Mouse (Mus musculus) thymus, adult 2 months (tissue): Measurements from ENCODE around the gene Ksr2. TPM values are rescaled to one million over a fixed set of nuclear protein-coding genes. Genes with fewer than 3 reads are reported as not detected.

Source experiments
- DNase-seq: peaks from one replicate; pipeline ENCODE4 v3.0.0; 2021
- H3K27ac ChIP-seq: fragments of 200-500 bp; 2 replicates; pipeline ENCODE4 v1.5.1; 2012; ENCODE audit warnings: low read length, control low read depth; ENCODE audit not compliant: control insufficient read depth, insufficient read depth
- H3K27me3 ChIP-seq: fragments of 200-500 bp; 2 replicates; pipeline ENCODE4 v1.6.1; 2012; ENCODE audit warnings: mild to moderate bottlenecking, low read length, moderate library complexity, mixed read lengths; ENCODE audit not compliant: control insufficient read depth, insufficient read depth
- H3K36me3 ChIP-seq: fragments of 200-500 bp; 2 replicates; pipeline ENCODE4 v1.6.1; 2012; ENCODE audit warnings: mild to moderate bottlenecking, low read length, moderate library complexity; ENCODE audit not compliant: control insufficient read depth, insufficient read depth
- H3K4me1 ChIP-seq: fragments of 200-500 bp; replicated peaks from 2 replicates; pipeline ENCODE4 v1.6.1; 2012; ENCODE audit warnings: low read length; ENCODE audit not compliant: control insufficient read depth, insufficient read depth
- H3K4me3 ChIP-seq: fragments of 200-500 bp; 2 replicates; pipeline ENCODE4 v1.5.1; 2012; ENCODE audit warnings: mild to moderate bottlenecking, low read length, control low read depth, moderate library complexity; ENCODE audit not compliant: control insufficient read depth, insufficient read depth
- CTCF ChIP-seq: fragments of 200-500 bp; IDR thresholded peaks from 2 replicates; pipeline ENCODE4 v1.5.1; 2012; ENCODE audit warnings: mild to moderate bottlenecking, control low read depth, low read length, moderate library complexity, borderline replicate concordance; ENCODE audit not compliant: control insufficient read depth, poor library complexity, insufficient read depth; ENCODE audit errors: extremely low read depth
- POLR2A ChIP-seq: fragments of 200-500 bp; IDR thresholded peaks from 2 replicates; pipeline ENCODE4 v1.6.1; 2012; ENCODE audit warnings: mild to moderate bottlenecking, low read length, control low read depth, moderate library complexity; ENCODE audit not compliant: control insufficient read depth, poor library complexity, insufficient read depth; ENCODE audit errors: extremely low read depth
- WGBS: fragments of 180-500 bp; shearing (Covaris S2); methylation state at CpG from one replicate; pipeline ENCODE4 v1.1.7; 2018; 5-methylcytosine and 5-hydroxymethylcytosine counted together
- polyA plus RNA-seq: library from polyadenylated mRNA; depleted of rRNA; stranded (reverse); fragments of >200 nt; gene quantifications from 2 replicates; pipeline ENCODE4 v1.2.3, GENCODE M21; 2012; rRNA removed

Gene Ksr2
- polyA plus RNA-seq, 1 experiment: 0.54 TPM

DNA sequence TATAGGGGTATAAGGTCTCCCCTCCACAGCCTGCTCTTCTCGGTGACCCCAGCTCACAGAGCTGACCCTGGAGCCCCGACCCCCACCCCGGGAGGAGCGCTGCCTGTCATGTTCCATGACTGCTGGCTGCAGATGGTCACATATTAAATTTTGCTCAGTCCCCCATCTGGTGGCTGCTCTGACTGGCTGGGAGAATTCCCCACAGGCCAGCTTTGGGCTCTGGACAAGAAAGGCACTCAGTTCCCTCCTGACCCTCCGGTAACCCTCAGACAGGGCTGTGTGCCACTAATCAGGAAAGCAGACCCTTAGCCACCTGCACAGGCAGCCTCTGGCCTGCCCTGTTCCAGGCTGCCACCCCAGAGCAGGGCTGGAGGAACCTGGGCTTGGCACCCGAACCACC is 405.0 kb downstream of the Ksr2 start:
- Histone ChIP-seq H3K27ac (no peak overlapping the region), H3K36me3 (no peaks in the 10 kb centered on the region), H3K4me3 (no peak overlapping the region), H3K4me1 (no peaks in the 10 kb centered on the region), H3K27me3 (no peaks in the 10 kb centered on the region)
- TF ChIP-seq POLR2A: no peak
- TF ChIP-seq CTCF: no peak
- 80% methylated on average over 6 of the region's 6 CpGs for WGBS
- DNase-seq: no peak

DNA sequence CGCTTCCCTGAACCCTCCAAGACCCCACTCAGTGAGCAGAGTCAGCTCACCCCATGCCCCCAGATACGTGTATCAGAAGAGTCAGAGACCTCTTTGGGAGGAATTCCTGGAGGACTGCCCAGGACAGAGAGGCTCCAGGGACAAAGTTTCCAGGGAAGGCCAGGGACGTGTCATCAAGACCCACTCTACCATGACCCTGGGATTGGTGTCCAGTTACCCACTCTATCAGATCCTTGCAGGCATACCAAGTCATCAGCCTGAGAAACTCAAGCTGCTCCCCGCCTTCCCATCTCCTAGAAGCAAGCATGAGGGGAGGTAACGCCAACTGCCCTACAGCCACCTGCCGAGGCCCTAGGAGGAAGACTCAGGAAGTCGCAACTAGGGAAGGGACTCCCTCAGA is 406.6 kb downstream of the Ksr2 start:
- no peaks in the 10 kb centered on the region for H3K4me1 ChIP-seq
- no peak overlapping the region for H3K27ac ChIP-seq
- H3K27me3 ChIP-seq: no peaks in the 10 kb centered on the region
- no peaks in the 10 kb centered on the region for H3K36me3 ChIP-seq
- TF ChIP-seq POLR2A (no peak), CTCF (no peak)
- DNase-seq: no peak
- WGBS: 69% methylated on average over 7 of the region's 7 CpGs
- no peak overlapping the region for H3K4me3 ChIP-seq

DNA sequence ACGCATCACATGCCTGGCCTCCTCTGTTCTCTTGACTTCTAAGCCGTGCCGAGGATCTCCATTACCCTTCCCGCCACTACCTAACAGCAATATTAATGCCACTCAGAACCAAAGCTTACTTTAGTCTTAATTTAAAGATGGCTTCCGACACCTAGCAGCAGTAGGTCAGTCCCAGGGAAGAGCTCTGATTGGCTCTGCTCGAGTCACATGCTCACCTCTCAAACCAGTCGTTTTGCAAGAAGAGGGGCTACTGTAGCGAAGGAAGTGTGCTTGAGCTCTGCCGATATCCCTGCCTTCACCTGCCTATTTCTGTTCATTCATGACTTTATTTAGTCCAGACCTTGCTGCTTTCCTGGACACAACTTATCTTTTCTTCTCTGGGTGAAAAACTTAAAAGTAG is 410.0 kb downstream of the Ksr2 start:
- TF ChIP-seq CTCF: no peak
- no peak for TF ChIP-seq POLR2A
- no peaks in the 10 kb centered on the region for H3K36me3 ChIP-seq
- H3K27ac ChIP-seq: no peak overlapping the region
- no peaks in the 10 kb centered on the region for H3K27me3 ChIP-seq
- H3K4me3 ChIP-seq: no peak overlapping the region
- no peak for DNase-seq
- 93% methylated on average over 9 of the region's 9 CpGs for WGBS
- no peaks in the 10 kb centered on the region for H3K4me1 ChIP-seq

DNA sequence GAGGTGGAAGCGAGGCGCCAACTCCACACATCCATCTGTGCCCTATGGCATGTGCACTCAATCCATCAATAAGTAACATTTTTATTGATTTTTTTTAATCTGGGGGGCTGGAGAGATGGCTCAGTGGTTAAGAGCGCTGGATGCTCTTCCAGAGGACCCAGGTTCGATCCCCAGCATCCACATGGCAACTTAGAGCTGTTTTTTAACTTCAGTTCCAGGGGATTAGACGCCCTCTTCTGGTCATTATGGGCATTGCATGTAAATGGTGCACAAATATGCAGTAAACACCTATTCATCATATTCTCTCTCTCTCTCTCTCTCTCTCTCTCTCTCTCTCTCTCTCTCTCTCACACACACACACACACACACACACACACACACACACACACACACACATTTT is 410.7 kb downstream of the Ksr2 start:
- Histone ChIP-seq H3K4me3 (no peak overlapping the region), H3K4me1 (no peaks in the 10 kb centered on the region), H3K27me3 (no peaks in the 10 kb centered on the region), H3K27ac (no peak overlapping the region), H3K36me3 (no peaks in the 10 kb centered on the region)
- WGBS: 74% methylated on average over 5 of the region's 5 CpGs
- DNase-seq: no peak
- no peak for TF ChIP-seq CTCF
- no peak for TF ChIP-seq POLR2A

Other genes starting within 250 kb of the Ksr2 start
- 498 and 588 TPM in 2 replicates for gene Pebp1, start 126.4 kb upstream of the Ksr2 start, polyA plus RNA-seq
- 7.3 and 11.5 TPM in 2 replicates for gene Vsig10, start 94.9 kb upstream of the Ksr2 start, polyA plus RNA-seq
- gene Wsb2, start 56.7 kb upstream of the Ksr2 start, polyA plus RNA-seq: 91.8 and 120 TPM in 2 replicates
- 63.7 and 65.4 TPM in 2 replicates for gene Rfc5, start 25.0 kb upstream of the Ksr2 start, polyA plus RNA-seq